Mouse (Mus musculus) kidney, adult 2 months (tissue): ENCODE data around the gene Hoxb5. TPM values are rescaled to one million over a fixed set of nuclear protein-coding genes. Genes with fewer than 3 reads are reported as not detected.

Source experiments
- DNase-seq: peaks from one replicate; pipeline ENCODE4 v3.0.0; 2021
- H3K27ac ChIP-seq: fragments of 200-500 bp; 2 replicates; pipeline ENCODE4 v1.5.1; 2012; ENCODE audit warnings: low read depth, low read length, control low read depth, inconsistent platforms; ENCODE audit not compliant: insufficient read depth
- H3K27me3 ChIP-seq: fragments of 200-500 bp; replicated peaks from 2 replicates; pipeline ENCODE4 v1.6.1; 2012; ENCODE audit warnings: mild to moderate bottlenecking, moderate library complexity, low read length, inconsistent platforms; ENCODE audit not compliant: control insufficient read depth, insufficient read depth
- H3K36me3 ChIP-seq: fragments of 200-500 bp; 2 replicates; pipeline ENCODE4 v1.6.1; 2012; ENCODE audit warnings: mild to moderate bottlenecking, moderate library complexity, low read length, inconsistent platforms; ENCODE audit not compliant: control insufficient read depth, insufficient read depth
- H3K4me1 ChIP-seq: fragments of 200-500 bp; 2 replicates; pipeline ENCODE4 v1.6.1; 2011; ENCODE audit warnings: low read length; ENCODE audit not compliant: control insufficient read depth, insufficient read depth
- H3K4me3 ChIP-seq: fragments of 200-500 bp; 2 replicates; pipeline ENCODE4 v1.5.1; 2011; ENCODE audit warnings: mild to moderate bottlenecking, low read depth, low read length, control low read depth; ENCODE audit not compliant: insufficient read depth
- CTCF ChIP-seq: fragments of 200-500 bp; conservative IDR thresholded peaks from 2 replicates; pipeline ENCODE4 v1.5.1; 2011; ENCODE audit warnings: low read depth, mild to moderate bottlenecking, control low read depth, low read length, moderate library complexity, mixed read lengths; ENCODE audit not compliant: insufficient read depth, insufficient read length
- POLR2A ChIP-seq: fragments of 200-500 bp; IDR thresholded peaks from one replicate; pipeline ENCODE4 v1.6.1; 2011; ENCODE audit warnings: low read depth, low read length, control low read depth
- WGBS: fragments of 180-500 bp; shearing (Covaris S2); methylation state at CpG from one replicate; pipeline ENCODE4 v1.1.7; 2018; 5-methylcytosine and 5-hydroxymethylcytosine counted together
- polyA plus RNA-seq: library from polyadenylated mRNA; depleted of rRNA; stranded (reverse); fragments of >200 nt; gene quantifications from 2 replicates; pipeline ENCODE4 v1.2.3, GENCODE M21; 2012

Hoxb5 gene
- polyA plus RNA-seq, 1 experiment, result 7.7 TPM

DNA sequence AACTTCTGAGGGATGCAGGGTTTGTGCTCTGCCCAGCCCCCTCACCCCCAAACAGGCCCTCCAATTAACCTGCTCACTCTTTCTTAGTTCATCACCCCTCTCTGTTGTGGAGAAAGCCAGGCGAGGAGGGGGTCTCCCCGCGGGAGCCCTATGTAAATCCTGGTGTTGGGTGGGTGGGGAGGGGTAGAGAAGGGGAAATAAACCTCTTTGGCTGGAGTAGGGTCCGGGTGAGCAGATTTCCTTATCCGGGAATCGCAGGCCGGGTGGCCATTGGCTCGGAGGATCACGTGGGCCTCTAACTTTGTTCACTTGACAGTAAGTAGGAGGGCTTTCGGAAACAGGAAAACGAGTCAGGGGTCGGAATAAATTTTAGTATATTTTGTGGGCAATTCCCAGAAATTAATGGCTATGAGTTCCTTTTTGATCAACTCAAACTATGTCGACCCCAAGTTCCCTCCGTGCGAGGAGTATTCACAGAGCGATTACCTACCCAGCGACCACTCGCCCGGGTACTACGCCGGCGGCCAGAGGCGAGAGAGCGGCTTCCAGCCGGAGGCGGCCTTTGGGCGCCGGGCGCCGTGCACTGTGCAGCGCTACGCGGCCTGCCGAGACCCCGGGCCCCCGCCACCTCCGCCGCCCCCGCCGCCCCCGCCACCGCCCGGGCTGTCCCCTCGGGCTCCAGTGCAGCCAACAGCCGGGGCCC is 15.4 kb downstream of the Hoxb5 start:
- H3K27ac ChIP-seq, result peak overlapping the region; percentile 99
- H3K4me3 ChIP-seq, result peak overlapping the region; percentile 92
- TF ChIP-seq CTCF (no peak), POLR2A (no peak)
- H3K36me3 ChIP-seq, result peaks cover 1% of the 10 kb centered on the region; the same call in 1 of the 2 replicates
- DNase-seq, result peak; percentile 95
- no peaks in the 10 kb centered on the region for H3K27me3 ChIP-seq
- WGBS, result under 1% methylated on average over 45 of the region's 45 CpGs
- H3K4me1 ChIP-seq, result peaks cover 6% of the 10 kb centered on the region; the same call in 1 of the 2 replicates

DNA sequence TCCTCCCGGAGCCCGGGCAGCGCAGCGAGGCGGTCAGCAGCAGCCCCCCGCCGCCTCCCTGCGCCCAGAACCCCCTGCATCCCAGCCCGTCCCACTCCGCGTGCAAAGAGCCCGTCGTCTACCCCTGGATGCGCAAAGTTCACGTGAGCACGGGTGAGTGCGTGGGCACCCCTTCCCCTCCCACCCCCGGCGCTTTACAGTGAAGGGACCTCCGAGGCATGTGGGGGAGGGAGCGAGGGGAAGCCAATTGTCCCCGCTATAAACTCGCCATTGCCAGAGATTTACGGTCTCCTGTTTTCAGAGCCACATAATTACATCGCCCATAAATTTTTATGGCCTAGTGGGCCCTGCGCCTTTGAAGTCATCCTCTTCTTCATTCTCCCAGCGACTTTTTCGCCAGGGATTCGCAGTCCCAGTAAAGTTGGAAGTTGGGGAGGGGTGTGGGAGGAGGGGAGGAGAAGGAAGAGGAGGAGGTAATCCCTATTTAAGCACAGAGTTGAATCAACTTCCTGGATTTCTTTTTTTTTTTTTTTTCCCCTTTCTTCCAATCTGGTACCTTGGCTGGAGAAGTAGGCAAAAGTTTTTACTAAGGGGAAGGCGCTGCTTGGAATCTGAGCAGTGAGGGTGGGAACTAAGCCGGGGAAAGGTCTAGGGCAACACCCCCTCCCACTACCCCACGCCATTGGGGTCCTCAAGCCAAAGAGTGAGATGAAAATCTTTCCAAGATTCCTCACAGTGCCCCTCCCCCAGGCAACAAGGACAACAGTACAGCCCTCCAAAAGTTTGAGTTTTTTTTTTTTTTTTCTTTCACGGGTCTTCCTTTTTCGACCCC is 16.2 kb downstream of the Hoxb5 start:
- TF ChIP-seq CTCF, result no peak
- no peak for TF ChIP-seq POLR2A
- peaks cover 7% of the 10 kb centered on the region; the same call in 1 of the 2 replicates for H3K4me1 ChIP-seq
- H3K27ac ChIP-seq, result peak overlapping the region; percentile 94
- peaks cover 1% of the 10 kb centered on the region; the same call in 1 of the 2 replicates for H3K36me3 ChIP-seq
- DNase-seq, result peak; percentile 77
- under 1% methylated on average over 34 of the region's 34 CpGs for WGBS
- no peaks in the 10 kb centered on the region for H3K27me3 ChIP-seq
- peak overlapping the region; percentile 92 for H3K4me3 ChIP-seq

DNA sequence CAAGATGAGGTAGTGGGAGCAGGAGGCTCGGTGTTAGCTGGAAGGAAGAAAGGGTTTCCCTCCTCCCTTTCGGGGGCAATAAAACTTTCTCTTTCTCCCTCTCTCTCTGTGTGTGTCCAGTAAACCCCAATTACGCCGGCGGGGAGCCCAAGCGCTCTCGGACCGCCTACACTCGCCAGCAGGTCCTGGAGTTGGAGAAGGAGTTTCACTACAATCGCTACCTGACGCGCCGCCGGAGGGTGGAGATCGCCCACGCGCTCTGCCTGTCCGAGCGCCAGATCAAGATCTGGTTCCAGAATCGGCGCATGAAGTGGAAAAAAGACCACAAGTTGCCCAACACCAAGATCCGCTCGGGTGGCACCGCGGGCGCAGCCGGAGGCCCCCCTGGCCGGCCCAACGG is 16.8 kb downstream of the Hoxb5 start:
- peak overlapping the region; percentile 92 for H3K4me3 ChIP-seq
- peak; percentile 78 for DNase-seq
- H3K4me1 ChIP-seq, result peaks cover 7% of the 10 kb centered on the region; the same call in 1 of the 2 replicates
- H3K27ac ChIP-seq, result peak overlapping the region; percentile 94
- TF ChIP-seq POLR2A (no peak), CTCF (no peak)
- H3K36me3 ChIP-seq, result peaks cover 1% of the 10 kb centered on the region; the same call in 1 of the 2 replicates
- WGBS, result 4% methylated on average over 29 of the region's 29 CpGs
- no peaks in the 10 kb centered on the region for H3K27me3 ChIP-seq

DNA sequence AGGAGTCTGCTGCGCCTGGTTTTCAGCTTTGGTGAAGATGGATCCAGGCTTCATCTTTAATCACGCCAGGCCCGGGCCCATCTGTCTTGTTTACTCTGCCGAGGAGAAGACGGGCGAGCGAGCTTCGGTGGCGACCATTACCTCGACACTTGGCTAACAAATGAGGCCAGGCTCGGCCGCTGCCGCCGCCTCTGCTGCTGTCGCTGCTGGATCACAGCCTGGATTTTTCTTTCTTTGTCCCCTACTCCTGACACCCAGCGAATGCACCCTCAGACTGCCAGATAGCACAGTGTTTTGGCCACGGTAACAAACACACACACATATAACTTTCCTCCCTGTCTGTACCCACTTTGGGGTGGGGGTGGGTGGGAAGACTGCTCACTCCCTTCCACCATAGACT is 17.6 kb downstream of the Hoxb5 start:
- Histone ChIP-seq H3K4me1 (peaks cover 7% of the 10 kb centered on the region; the same call in 1 of the 2 replicates), H3K27ac (peak overlapping the region; percentile 53; the same call in 1 of the 2 replicates), H3K27me3 (no peaks in the 10 kb centered on the region), H3K4me3 (peak overlapping the region; percentile 18; the same call in 1 of the 2 replicates), H3K36me3 (peaks cover 1% of the 10 kb centered on the region; the same call in 1 of the 2 replicates)
- TF ChIP-seq POLR2A (no peak), CTCF (no peak)
- WGBS, result 19% methylated on average over 17 of the region's 17 CpGs
- DNase-seq, result no peak

DNA sequence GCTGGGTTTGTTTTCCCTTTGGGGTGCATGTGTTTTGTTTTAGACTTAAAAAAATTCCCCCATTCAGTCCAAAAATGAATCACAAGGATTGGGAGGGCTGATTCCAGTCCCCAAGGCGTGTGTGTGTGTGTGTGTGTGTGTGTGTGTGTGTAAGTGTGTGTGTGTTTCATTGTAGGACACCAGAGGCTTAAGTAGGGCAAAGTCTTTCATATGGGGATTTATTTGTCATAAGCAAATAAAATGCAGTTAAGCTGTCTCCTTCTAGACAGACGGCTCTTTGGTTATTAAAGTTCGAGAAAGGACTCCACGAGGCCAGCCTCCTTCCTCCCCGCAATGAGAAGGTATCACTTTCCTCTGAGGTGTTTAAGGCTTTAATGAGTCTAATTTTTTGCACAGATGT is 18.7 kb downstream of the Hoxb5 start:
- WGBS, result 40% methylated on average over 5 of the region's 5 CpGs
- no peak for DNase-seq
- no peak overlapping the region for H3K4me3 ChIP-seq
- no peaks in the 10 kb centered on the region for H3K27me3 ChIP-seq
- H3K27ac ChIP-seq, result peak overlapping the region; percentile 48
- peaks cover 4% of the 10 kb centered on the region; the same call in 1 of the 2 replicates for H3K4me1 ChIP-seq
- TF ChIP-seq CTCF, result no peak
- TF ChIP-seq POLR2A, result no peak
- peaks cover 1% of the 10 kb centered on the region; the same call in 1 of the 2 replicates for H3K36me3 ChIP-seq

DNA sequence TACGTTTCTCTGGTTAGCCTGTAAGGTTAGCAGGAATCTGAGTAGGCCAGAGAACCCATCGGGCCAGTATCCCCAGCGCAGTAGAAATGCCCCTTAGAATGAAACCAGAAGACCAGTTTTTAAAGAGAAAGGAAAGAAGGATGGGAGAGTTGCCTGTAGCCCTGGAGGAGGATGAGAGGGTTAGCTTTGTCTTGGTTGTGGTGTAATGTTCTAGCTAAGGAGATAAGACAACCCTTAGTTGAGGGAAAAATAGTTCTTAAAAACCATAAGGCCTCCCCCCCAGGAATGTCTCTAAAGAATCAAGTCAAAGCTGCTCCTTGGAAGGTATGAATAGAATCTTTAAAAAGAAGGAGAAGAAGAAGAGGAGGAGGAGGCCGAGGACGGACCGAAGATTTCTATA is 19.6 kb downstream of the Hoxb5 start:
- H3K4me1 ChIP-seq, result 0 out of 2 replicates have a peak, but pooled peaks cover 7% of the 10 kb centered on the region
- no peak for TF ChIP-seq CTCF
- TF ChIP-seq POLR2A, result no peak
- peak overlapping the region; percentile 67 for H3K27ac ChIP-seq
- H3K4me3 ChIP-seq, result no peak overlapping the region
- DNase-seq, result no peak
- H3K27me3 ChIP-seq, result no peaks in the 10 kb centered on the region
- peaks cover 1% of the 10 kb centered on the region; the same call in 1 of the 2 replicates for H3K36me3 ChIP-seq
- WGBS, result 57% methylated on average over 6 of the region's 6 CpGs
